Mouse (Mus musculus) lung, postnatal 0 days (tissue): ENCODE measurements around the gene AY358078. TPM values are rescaled to one million over a fixed set of nuclear protein-coding genes. Genes with fewer than 3 reads are reported as not detected.
"Not testable (repeated sequence)": the region's sequence is repeated elsewhere in the genome, so short reads cannot be mapped to it uniquely, and the experiment has no call there.

ENCODE experiments used
- ATAC-seq: fragments of 200-750 bp; cut with Nextera tagmentation; 2 replicates; pipeline ENCODE4 v1.8.0; 2017; ENCODE audit warnings: moderate library complexity
- DNase-seq: peaks from one replicate; pipeline ENCODE4 v3.0.0-alpha.2; 2016; ENCODE audit warnings: low spot score
- H3K27ac ChIP-seq: fragments of 300-500 bp; sonication (generic); 2 replicates; pipeline ENCODE4 v1.5.1; 2014; ENCODE audit warnings: antibody characterized with exemption, mild to moderate bottlenecking, low read length, mixed read lengths
- H3K27me3 ChIP-seq: fragments of 300-500 bp; sonication (generic); replicated peaks from 2 replicates; pipeline ENCODE4 v1.6.1; 2014; ENCODE audit warnings: low read length, mixed read lengths; ENCODE audit not compliant: insufficient read depth
- H3K36me3 ChIP-seq: fragments of 300-500 bp; sonication (generic); 2 replicates; pipeline ENCODE4 v1.6.1; 2014; ENCODE audit warnings: low read length, mixed read lengths; ENCODE audit not compliant: insufficient read depth
- H3K4me1 ChIP-seq: fragments of 300-500 bp; sonication (generic); 2 replicates; pipeline ENCODE4 v1.6.1; 2014; ENCODE audit warnings: antibody characterized with exemption, low read depth, low read length, mixed read lengths; ENCODE audit not compliant: insufficient read depth
- H3K4me2 ChIP-seq: fragments of 300-500 bp; sonication (generic); replicated peaks from 2 replicates; pipeline ENCODE4 v1.6.1; 2014; ENCODE audit warnings: low read depth, mild to moderate bottlenecking, low read length, moderate library complexity, mixed read lengths
- H3K4me3 ChIP-seq: fragments of 300-500 bp; sonication (generic); 2 replicates; pipeline ENCODE4 v1.5.1; 2014; ENCODE audit warnings: low read depth, low read length
- H3K9ac ChIP-seq: fragments of 300-500 bp; sonication (generic); replicated peaks from 2 replicates; pipeline ENCODE4 v1.6.1; 2014; ENCODE audit warnings: low read depth, mild to moderate bottlenecking
- H3K9me3 ChIP-seq: fragments of 300-500 bp; sonication (generic); 2 replicates; pipeline ENCODE4 v1.6.1; 2016; ENCODE audit warnings: low read length, mixed read lengths
- CTCF ChIP-seq: IDR thresholded peaks from 2 replicates; pipeline ENCODE4 v1.5.1; 2016; ENCODE audit warnings: antibody characterized with exemption, mild to moderate bottlenecking
- EP300 ChIP-seq: IDR thresholded peaks from 2 replicates; pipeline ENCODE4 v1.6.1; 2016; ENCODE audit warnings: antibody characterized with exemption, mild to moderate bottlenecking, control low read depth
- WGBS: fragments of 180-500 bp; shearing (Covaris S2); extraction: QIAGEN DNeasy Blood & Tissue Kit; methylation state at CpG from one replicate; pipeline ENCODE4 v1.1.7; 2014; 5-methylcytosine and 5-hydroxymethylcytosine counted together
- polyA plus RNA-seq: library from polyadenylated mRNA; unstranded; fragments of >200 nt; fragmentation: Nextera tagmentation; extraction: Ambion mirVana; gene quantifications from 2 replicates; pipeline ENCODE4 v1.2.1, GENCODE M21; 2015

AY358078 gene
- polyA plus RNA-seq: not detected in 2 replicates

- no peak within 1 kb of the TSS for H3K4me2 ChIP-seq
- H3K27ac ChIP-seq: no peak within 1 kb of the TSS
- DNase-seq (no peak), ATAC-seq (no peak)
- no peak within 1 kb of the TSS for H3K9ac ChIP-seq
- no peaks in the 10 kb centered on the region for H3K27me3 ChIP-seq
- TF ChIP-seq CTCF: no peak
- WGBS: 70% methylated on average over 2 of the region's 2 CpGs
- no peaks in the 10 kb centered on the region for H3K9me3 ChIP-seq
- H3K4me1 ChIP-seq: no peaks in the 10 kb centered on the region
- no peak within 1 kb of the TSS for H3K4me3 ChIP-seq
- no peaks in the 10 kb centered on the region for H3K36me3 ChIP-seq
Measured at GRCm38 (mm10) chr14:51799746-51800145, at the start of gene AY358078. AY358078 (plus strand) TSS chr14:51800046.

GRCm38 (mm10) chr14:51755944-51756343 lies 43.9 kb upstream of the AY358078 start:
- WGBS: 64% methylated on average over 2 of the region's 2 CpGs
- Histone ChIP-seq H3K9me3 (no peaks in the 10 kb centered on the region), H3K36me3 (no peaks in the 10 kb centered on the region), H3K4me1 (no peaks in the 10 kb centered on the region), H3K4me2 (no peak overlapping the region), H3K27me3 (no peaks in the 10 kb centered on the region), H3K4me3 (no peak overlapping the region), H3K27ac (no peak overlapping the region), H3K9ac (no peak overlapping the region)
- no peak for TF ChIP-seq CTCF
- no peak for TF ChIP-seq EP300
- no peak for DNase-seq
- ATAC-seq: no peak

GRCm38 (mm10) chr14:51771378-51771777 lies 28.5 kb upstream of the AY358078 start:
- not testable (repeated sequence) for DNase-seq, H3K9ac ChIP-seq, H3K4me3 ChIP-seq, ATAC-seq, H3K27ac ChIP-seq, H3K4me2 ChIP-seq, H3K36me3 ChIP-seq, H3K4me1 ChIP-seq, H3K9me3 ChIP-seq, H3K27me3 ChIP-seq
- TF ChIP-seq CTCF: peak; percentile 57
- WGBS: 78% methylated on average over 1 of the region's 1 CpGs

DNA sequence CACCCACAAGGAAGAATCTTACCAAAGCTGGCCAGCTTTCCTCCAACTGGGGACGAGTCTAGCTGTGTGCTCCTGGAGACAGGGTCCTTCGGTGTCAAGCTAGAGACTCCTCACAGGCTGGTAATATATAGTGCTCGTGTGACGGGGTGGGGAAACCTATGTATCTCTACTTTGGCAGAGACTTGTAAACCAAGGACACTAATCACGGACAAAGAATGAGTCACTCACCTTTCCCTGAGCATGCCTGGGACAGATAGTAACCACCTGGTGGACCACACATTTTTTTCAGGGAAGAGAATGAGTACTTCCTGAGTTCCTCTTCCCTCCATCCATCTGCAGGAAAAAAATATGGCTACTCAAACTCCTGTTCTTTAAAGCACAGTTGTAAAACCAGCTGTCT lies 26.4 kb upstream of the AY358078 start, which contains the start of gene Ang4:
Gene Ang4, minus strand, starts transcription at position 101 of the 400 bp plus-strand sequence.
- TF ChIP-seq CTCF (no peak), EP300 (no peak)

GRCm38 (mm10) chr14:51777791-51778190 lies 22.1 kb upstream of the AY358078 start:
- no peaks in the 10 kb centered on the region for H3K4me1 ChIP-seq
- WGBS: 100% methylated on average over 1 of the region's 1 CpGs

More for the DNA sequence above, 26.4 kb upstream of the AY358078 start, which contains the start of gene Ang4:
- Histone ChIP-seq H3K4me2 (no peak within 1 kb of the TSS), H3K27ac (no peak within 1 kb of the TSS), H3K4me3 (no peak within 1 kb of the TSS), H3K4me1 (no peaks in the 10 kb centered on the region), H3K9ac (no peak within 1 kb of the TSS), H3K36me3 (no peaks in the 10 kb centered on the region), H3K27me3 (no peaks in the 10 kb centered on the region), H3K9me3 (no peaks in the 10 kb centered on the region)
- DNase-seq (no peak), ATAC-seq (no peak)
- 72% methylated on average over 5 of the region's 5 CpGs for WGBS

GRCm38 (mm10) chr14:51778865-51779481 lies 20.9 kb upstream of the AY358078 start:
- no peaks in the 10 kb centered on the region for H3K9me3 ChIP-seq
- H3K4me3 ChIP-seq: no peak overlapping the region
- no peaks in the 10 kb centered on the region for H3K36me3 ChIP-seq
- WGBS: 69% methylated on average over 4 of the region's 4 CpGs
- no peak overlapping the region for H3K27ac ChIP-seq
- no peak for TF ChIP-seq EP300
- no peak for TF ChIP-seq CTCF
- no peaks in the 10 kb centered on the region for H3K27me3 ChIP-seq
- H3K4me1 ChIP-seq: no peaks in the 10 kb centered on the region
- H3K9ac ChIP-seq: no peak overlapping the region
- ATAC-seq: no peak
- DNase-seq: no peak
- H3K4me2 ChIP-seq: no peak overlapping the region

More at GRCm38 (mm10) chr14:51777791-51778190, 22.1 kb upstream of the AY358078 start:
- no peak overlapping the region for H3K27ac ChIP-seq
- DNase-seq (no peak), ATAC-seq (no peak)
- no peaks in the 10 kb centered on the region for H3K27me3 ChIP-seq
- H3K4me2 ChIP-seq: no peak overlapping the region
- no peak overlapping the region for H3K9ac ChIP-seq
- H3K36me3 ChIP-seq: no peaks in the 10 kb centered on the region
- no peak overlapping the region for H3K4me3 ChIP-seq
- TF ChIP-seq EP300: no peak
- no peak for TF ChIP-seq CTCF
- no peaks in the 10 kb centered on the region for H3K9me3 ChIP-seq

GRCm38 (mm10) chr14:51786335-51786734 lies 13.5 kb upstream of the AY358078 start:
- H3K4me1 ChIP-seq: no peaks in the 10 kb centered on the region
- no peak overlapping the region for H3K27ac ChIP-seq
- ATAC-seq (no peak), DNase-seq (no peak)
- no peaks in the 10 kb centered on the region for H3K9me3 ChIP-seq
- no peak for TF ChIP-seq EP300
- no peak for TF ChIP-seq CTCF
- H3K9ac ChIP-seq: no peak overlapping the region
- H3K4me2 ChIP-seq: no peak overlapping the region
- H3K36me3 ChIP-seq: no peaks in the 10 kb centered on the region
- 55% methylated on average over 4 of the region's 4 CpGs for WGBS
- H3K4me3 ChIP-seq: no peak overlapping the region
- no peaks in the 10 kb centered on the region for H3K27me3 ChIP-seq
